Mouse (Mus musculus) liver, embryonic 11.5 days (tissue): Measurements from ENCODE around the gene Lmf2. TPM values are rescaled to one million over a fixed set of nuclear protein-coding genes. Genes with fewer than 3 reads are reported as not detected.

Source experiments
- ATAC-seq: fragments of 200-750 bp; cut with Nextera tagmentation; replicated peaks from 2 replicates; pipeline ENCODE4 v1.8.0; 2017; ENCODE audit warnings: moderate number of reproducible peaks, mild to moderate bottlenecking, moderate TSS enrichment, moderate library complexity; ENCODE audit not compliant: low FRiP score
- DNase-seq: peaks from one replicate; pipeline ENCODE4 v3.0.0-alpha.2; 2017; ENCODE audit warnings: low spot score
- H3K27ac ChIP-seq: fragments of 300-500 bp; sonication (generic); 2 replicates; pipeline ENCODE4 v1.5.1; 2014; ENCODE audit warnings: mild to moderate bottlenecking, low read depth, low read length, control low read depth
- H3K27me3 ChIP-seq: fragments of 300-500 bp; sonication (generic); replicated peaks from 2 replicates; pipeline ENCODE4 v1.6.1; 2014; ENCODE audit warnings: low read length, mixed read lengths; ENCODE audit not compliant: control insufficient read depth, insufficient read depth
- H3K36me3 ChIP-seq: fragments of 300-500 bp; sonication (generic); 2 replicates; pipeline ENCODE4 v1.6.1; 2014; ENCODE audit warnings: mild to moderate bottlenecking, low read length, moderate library complexity, mixed read lengths; ENCODE audit not compliant: control insufficient read depth, insufficient read depth
- H3K4me1 ChIP-seq: fragments of 300-500 bp; sonication (generic); replicated peaks from 2 replicates; pipeline ENCODE4 v1.6.1; 2014; ENCODE audit warnings: low read length, mixed read lengths; ENCODE audit not compliant: control insufficient read depth, insufficient read depth
- H3K4me2 ChIP-seq: fragments of 300-500 bp; sonication (generic); 2 replicates; pipeline ENCODE4 v1.6.1; 2014; ENCODE audit warnings: mild to moderate bottlenecking, control low read depth, moderate library complexity
- H3K4me3 ChIP-seq: fragments of 300-500 bp; sonication (generic); 2 replicates; pipeline ENCODE4 v1.5.1; 2014; ENCODE audit warnings: low read depth, low read length, control low read depth
- H3K9ac ChIP-seq: fragments of 300-500 bp; sonication (generic); 2 replicates; pipeline ENCODE4 v1.6.1; 2014; ENCODE audit warnings: low read depth, low read length, control low read depth
- H3K9me3 ChIP-seq: fragments of 300-500 bp; sonication (generic); 2 replicates; pipeline ENCODE4 v1.6.1; 2016; ENCODE audit warnings: low read length, inconsistent platforms, mixed read lengths; ENCODE audit not compliant: control insufficient read depth
- WGBS: fragments of 180-500 bp; shearing (Covaris S2); extraction: QIAGEN DNeasy Blood & Tissue Kit; methylation state at CpG from one replicate; pipeline ENCODE4 v1.1.7; 2014; 5-methylcytosine and 5-hydroxymethylcytosine counted together
- microRNA-seq: library from miRNA; unstranded; fragments of <30 nt; microRNA quantifications from one replicate; pipeline ENCODE4, GENCODE M21; 2017; ENCODE audit warnings: borderline number of aligned reads
- polyA plus RNA-seq: library from polyadenylated mRNA; unstranded; fragments of >200 nt; fragmentation: Nextera tagmentation; extraction: Ambion mirVana; gene quantifications from 2 replicates; pipeline ENCODE4 v1.2.1, GENCODE M21; 2014

Gene Lmf2
- polyA plus RNA-seq, 1 experiment from 2014 or later: 44.1 TPM

DNA sequence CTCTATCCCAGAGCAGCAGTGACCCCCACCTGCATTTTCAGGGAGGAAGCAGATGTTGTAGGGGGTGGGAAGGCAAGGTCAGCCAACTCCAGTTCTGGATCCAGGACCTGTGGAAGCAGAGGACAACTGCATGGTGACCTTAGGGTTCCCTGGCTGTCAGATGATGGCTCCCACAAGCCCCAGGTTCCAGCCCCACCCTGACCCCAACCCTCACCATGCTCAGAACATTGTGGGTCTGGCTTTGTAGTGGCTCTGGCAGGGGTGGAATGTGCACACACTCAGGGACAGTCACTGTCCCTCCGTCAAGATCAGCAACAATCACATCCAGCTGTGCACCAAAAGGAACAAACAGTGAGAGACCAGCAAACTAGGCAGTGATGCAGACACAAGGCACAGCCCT, 49.5 kb downstream of the Lmf2 start:
- peaks cover 41% of the 10 kb centered on the region for H3K36me3 ChIP-seq
- H3K27me3 ChIP-seq: no peaks in the 10 kb centered on the region
- peaks cover 18% of the 10 kb centered on the region for H3K4me1 ChIP-seq
- H3K9me3 ChIP-seq: no peaks in the 10 kb centered on the region
- DNase-seq (no peak), ATAC-seq (no peak)
- no peak overlapping the region for H3K4me3 ChIP-seq
- no peak overlapping the region for H3K27ac ChIP-seq
- H3K9ac ChIP-seq: no peak overlapping the region
- H3K4me2 ChIP-seq: no peak overlapping the region
- 92% methylated on average over 1 of the region's 1 CpGs for WGBS

Small RNA genes within 50 kb of the gene (microRNA-seq; reads per million reads assigned to microRNA genes)
- 3.2 reads per million for gene Mir6959

Other genes with a start within 250 kb of the Lmf2 start
- 18.4 and 21.8 TPM in 2 replicates for gene Tubgcp6, start 232.5 kb downstream of the Lmf2 start, polyA plus RNA-seq
- 21.1 and 22.7 TPM in 2 replicates for gene Hdac10, start 227.0 kb downstream of the Lmf2 start, polyA plus RNA-seq
- gene Mapk12, start 215.0 kb downstream of the Lmf2 start, polyA plus RNA-seq: 3.8 and 4.8 TPM in 2 replicates
- gene Mapk11, start 206.0 kb downstream of the Lmf2 start, polyA plus RNA-seq: 3.3 and 4.4 TPM in 2 replicates
- 70.5 and 78.3 TPM in 2 replicates for gene Plxnb2, start 174.9 kb downstream of the Lmf2 start, polyA plus RNA-seq
- 9.5 and 10.5 TPM in 2 replicates for gene Dennd6b, start 159.2 kb downstream of the Lmf2 start, polyA plus RNA-seq
- gene Ppp6r2, start 144.1 kb downstream of the Lmf2 start, polyA plus RNA-seq: 25.0 and 31.6 TPM in 2 replicates
- gene Sbf1, start 40.3 kb downstream of the Lmf2 start, polyA plus RNA-seq: 51.4 and 52.2 TPM in 2 replicates
- 6.6 and 7.0 TPM in 2 replicates for gene Adm2, start 32.9 kb downstream of the Lmf2 start, polyA plus RNA-seq
- gene Miox, start 21.3 kb downstream of the Lmf2 start, polyA plus RNA-seq: 2.0 and 2.7 TPM in 2 replicates
- 163 TPM in 2 replicates for gene Ncaph2, start 60 bp upstream of the Lmf2 start, polyA plus RNA-seq
- 8.1 and 9.7 TPM in 2 replicates for gene Sco2, start 18.2 kb upstream of the Lmf2 start, polyA plus RNA-seq
- gene Tymp, start 21.4 kb upstream of the Lmf2 start, polyA plus RNA-seq: 1.5 and 1.8 TPM in 2 replicates
- 0.43 and 0.71 TPM in 2 replicates for gene Odf3b, start 23.6 kb upstream of the Lmf2 start, polyA plus RNA-seq
- gene Klhdc7b, start 29.3 kb upstream of the Lmf2 start, polyA plus RNA-seq: not detected in 2 replicates
- not detected in 2 replicates for gene Syce3, start 54.8 kb upstream of the Lmf2 start, polyA plus RNA-seq
- gene Cpt1b, start 70.2 kb upstream of the Lmf2 start, polyA plus RNA-seq: 3.5 and 3.9 TPM in 2 replicates
- gene C730034F03Rik, start 73.9 kb upstream of the Lmf2 start, polyA plus RNA-seq: 2.0 and 2.8 TPM in 2 replicates
- gene Gm44502, start 74.0 kb upstream of the Lmf2 start, polyA plus RNA-seq: not detected in 2 replicates
- gene Chkb, start 74.2 kb upstream of the Lmf2 start, polyA plus RNA-seq: 43.5 and 47.5 TPM in 2 replicates
- 0.26 and 0.36 TPM in 2 replicates for gene Mapk8ip2, start 98.3 kb upstream of the Lmf2 start, polyA plus RNA-seq
- gene Arsa, start 121.8 kb upstream of the Lmf2 start, polyA plus RNA-seq: 8.6 and 9.0 TPM in 2 replicates
- gene Shank3, start 144.0 kb upstream of the Lmf2 start, polyA plus RNA-seq: 1.1 and 1.7 TPM in 2 replicates
- 0.11 TPM in 1 of 2 replicates, not detected in the other for gene Acr, start 212.7 kb upstream of the Lmf2 start, polyA plus RNA-seq
- 24.8 and 27.1 TPM in 2 replicates for gene Rabl2, start 236.3 kb upstream of the Lmf2 start, polyA plus RNA-seq